Mouse (Mus musculus) heart, postnatal 0 days (tissue): Measurements from ENCODE around the gene Aox2. TPM values are rescaled to one million over a fixed set of nuclear protein-coding genes. Genes with fewer than 3 reads are reported as not detected.
A peak's percentile ranks its signal among the peaks of the same experiment; 100 is the strongest.

Source experiments
- ATAC-seq: fragments of 200-750 bp; cut with Nextera tagmentation; 2 replicates; pipeline ENCODE4 v1.8.0; 2017; ENCODE audit warnings: low read depth, moderate number of reproducible peaks, moderate library complexity; ENCODE audit not compliant: insufficient read depth
- DNase-seq: peaks from one replicate; pipeline ENCODE4 v3.0.0-alpha.2; 2016; ENCODE audit warnings: low spot score
- H3K27ac ChIP-seq: fragments of 300-500 bp; sonication (generic); 2 replicates; pipeline ENCODE4 v1.5.1; 2014; ENCODE audit warnings: low read depth, mild to moderate bottlenecking
- H3K27me3 ChIP-seq: fragments of 300-500 bp; sonication (generic); 2 replicates; pipeline ENCODE4 v1.6.1; 2014; ENCODE audit warnings: low read length, mixed read lengths; ENCODE audit not compliant: control insufficient read depth, insufficient read depth
- H3K36me3 ChIP-seq: fragments of 300-500 bp; sonication (generic); replicated peaks from 2 replicates; pipeline ENCODE4 v1.6.1; 2014; ENCODE audit warnings: low read length, mixed read lengths; ENCODE audit not compliant: control insufficient read depth, insufficient read depth
- H3K4me1 ChIP-seq: fragments of 300-500 bp; sonication (generic); 2 replicates; pipeline ENCODE4 v1.6.1; 2014; ENCODE audit warnings: antibody characterized with exemption; ENCODE audit not compliant: control insufficient read depth, insufficient read depth
- H3K4me2 ChIP-seq: fragments of 300-500 bp; sonication (generic); 2 replicates; pipeline ENCODE4 v1.6.1; 2014; ENCODE audit warnings: low read depth, mild to moderate bottlenecking, low read length, moderate library complexity
- H3K4me3 ChIP-seq: fragments of 300-500 bp; sonication (generic); 2 replicates; pipeline ENCODE4 v1.5.1; 2014; ENCODE audit warnings: low read depth, low read length
- H3K9ac ChIP-seq: fragments of 300-500 bp; sonication (generic); replicated peaks from 2 replicates; pipeline ENCODE4 v1.6.1; 2014; ENCODE audit warnings: low read depth, low read length, mixed read lengths
- H3K9me3 ChIP-seq: fragments of 300-500 bp; sonication (generic); replicated peaks from 2 replicates; pipeline ENCODE4 v1.6.1; 2016; ENCODE audit warnings: low read length; ENCODE audit not compliant: control insufficient read depth
- CTCF ChIP-seq: IDR thresholded peaks from 2 replicates; pipeline ENCODE4 v1.5.1; 2016; ENCODE audit warnings: antibody characterized with exemption, control low read depth, low read depth
- EP300 ChIP-seq: IDR thresholded peaks from 2 replicates; pipeline ENCODE4 v1.6.1; 2016; ENCODE audit warnings: antibody characterized with exemption, low read depth
- WGBS: fragments of 180-500 bp; shearing (Covaris S2); extraction: QIAGEN DNeasy Blood & Tissue Kit; methylation state at CpG from one replicate; pipeline ENCODE4 v1.1.7; 2014; 5-methylcytosine and 5-hydroxymethylcytosine counted together
- polyA plus RNA-seq: library from polyadenylated mRNA; unstranded; fragments of >200 nt; fragmentation: Nextera tagmentation; extraction: Ambion mirVana; gene quantifications from 2 replicates; pipeline ENCODE4 v1.2.1, GENCODE M21; 2015
- total RNA-seq: library from RNA; depleted of rRNA; stranded (reverse); fragments of >200 nt; gene quantifications from 2 replicates; pipeline ENCODE4 v1.2.3, GENCODE M21; 2014; ENCODE audit warnings: low replicate concordance

Gene Aox2
- total and polyA plus RNA-seq, 2 experiments from 2014 or later = 0.08 TPM; not detected in 1

DNA sequence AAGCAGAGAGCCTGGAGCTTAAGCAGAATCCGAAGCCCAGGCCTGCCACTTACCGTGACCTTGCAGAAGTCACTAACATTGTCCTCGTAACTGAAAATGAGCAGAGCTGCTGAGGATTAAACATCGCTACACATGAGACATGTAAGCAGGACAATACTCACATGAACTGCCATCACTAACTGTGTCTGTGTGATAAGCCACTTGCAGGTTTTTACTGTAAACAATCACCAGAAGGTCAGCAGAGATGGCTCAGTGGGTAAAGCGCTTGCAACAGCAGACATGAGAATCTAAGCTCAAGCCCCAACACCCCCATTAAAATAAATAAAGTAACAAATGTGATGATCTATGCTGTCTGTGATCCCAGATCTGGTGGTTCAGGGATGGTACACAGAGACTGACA lies 39.7 kb upstream of the Aox2 start:
- DNase-seq = no peak
- H3K27ac ChIP-seq = no peak overlapping the region
- 61% methylated on average over 5 of the region's 5 CpGs for WGBS
- H3K27me3 ChIP-seq = no peaks in the 10 kb centered on the region
- no peak for ATAC-seq
- H3K4me1 ChIP-seq = no peaks in the 10 kb centered on the region
- TF ChIP-seq CTCF = no peak
- no peak for TF ChIP-seq EP300
- H3K4me3 ChIP-seq = no peak overlapping the region
- H3K9me3 ChIP-seq = no peaks in the 10 kb centered on the region
- no peaks in the 10 kb centered on the region for H3K36me3 ChIP-seq
- H3K9ac ChIP-seq = no peak overlapping the region
- H3K4me2 ChIP-seq = no peak overlapping the region

DNA sequence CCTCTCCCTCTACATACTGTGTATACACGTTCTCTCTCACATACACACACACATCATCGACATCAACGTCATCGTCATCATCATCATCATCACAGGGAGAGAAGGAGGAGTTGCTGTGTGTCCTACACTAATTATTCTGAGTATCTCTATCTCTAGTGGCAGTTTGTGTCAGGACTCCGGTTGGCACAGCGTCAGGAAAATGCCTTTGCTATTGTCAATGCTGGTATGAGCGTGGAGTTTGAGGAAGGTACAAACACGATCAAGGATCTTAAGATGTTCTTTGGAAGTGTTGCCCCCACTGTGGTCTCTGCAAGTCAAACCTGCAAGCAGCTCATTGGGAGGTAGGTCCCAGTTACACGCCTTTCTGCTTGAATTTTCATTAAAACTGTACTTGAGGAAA lies 39.2 kb upstream of the Aox2 start:
- Histone ChIP-seq H3K4me3 (no peak overlapping the region), H3K27me3 (no peaks in the 10 kb centered on the region), H3K4me1 (no peaks in the 10 kb centered on the region), H3K4me2 (no peak overlapping the region), H3K9me3 (no peaks in the 10 kb centered on the region), H3K9ac (no peak overlapping the region), H3K27ac (no peak overlapping the region), H3K36me3 (no peaks in the 10 kb centered on the region)
- no peak for DNase-seq
- TF ChIP-seq EP300 (no peak), CTCF (no peak)
- WGBS = 86% methylated on average over 9 of the region's 9 CpGs
- ATAC-seq = no peak

DNA sequence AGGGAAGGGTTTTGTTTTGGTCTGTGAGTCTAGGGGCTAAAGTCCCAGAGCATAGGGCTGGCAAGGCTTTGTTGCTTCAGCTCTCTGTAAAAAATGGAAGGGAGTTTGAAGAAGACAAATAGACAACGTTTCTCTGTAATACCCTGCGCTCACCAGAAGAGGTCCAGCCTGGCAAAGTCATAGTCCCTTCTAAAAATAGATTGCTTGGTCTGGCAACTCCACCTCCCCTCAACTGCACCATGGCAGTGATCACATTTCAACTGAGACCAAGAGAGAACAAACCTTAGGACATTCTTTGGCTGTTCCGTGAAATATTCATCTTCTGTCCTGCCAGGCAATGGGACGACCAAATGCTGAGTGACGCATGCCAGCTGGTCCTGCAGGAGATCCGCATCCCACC lies 37.8 kb upstream of the Aox2 start:
- H3K4me1 ChIP-seq = no peaks in the 10 kb centered on the region
- ATAC-seq (peak; percentile 51; the same call in 1 of the 2 replicates), DNase-seq (peak; percentile 31)
- H3K4me2 ChIP-seq = no peak overlapping the region
- H3K9ac ChIP-seq = no peak overlapping the region
- TF ChIP-seq EP300 (no peak), CTCF (peak; percentile 29)
- no peak overlapping the region for H3K4me3 ChIP-seq
- WGBS = 57% methylated on average over 6 of the region's 6 CpGs
- no peaks in the 10 kb centered on the region for H3K36me3 ChIP-seq
- H3K27ac ChIP-seq = no peak overlapping the region
- H3K27me3 ChIP-seq = no peaks in the 10 kb centered on the region
- H3K9me3 ChIP-seq = no peaks in the 10 kb centered on the region

DNA sequence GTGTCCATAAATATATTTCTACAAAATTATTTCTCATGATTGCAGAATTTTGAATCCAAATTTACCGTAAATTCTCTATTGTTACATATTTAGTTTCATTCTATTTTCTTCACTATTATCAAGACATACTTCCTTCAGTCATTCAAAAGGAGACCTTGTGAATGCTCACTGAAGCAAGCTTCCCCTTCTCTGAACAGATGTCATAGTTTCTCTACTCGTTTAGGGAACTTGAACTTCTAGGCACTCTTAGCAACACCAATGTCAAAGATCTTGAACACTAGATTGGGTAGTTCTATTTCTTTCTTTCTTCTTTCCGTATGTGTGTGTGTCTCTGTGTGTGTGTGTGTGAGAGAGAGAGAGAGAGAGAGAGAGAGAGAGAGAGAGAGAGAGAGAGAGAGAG lies 33.6 kb upstream of the Aox2 start:
- DNase-seq (no peak), ATAC-seq (no peak)
- H3K36me3 ChIP-seq = no peaks in the 10 kb centered on the region
- no peaks in the 10 kb centered on the region for H3K9me3 ChIP-seq
- 67% methylated on average over 3 of the region's 3 CpGs for WGBS
- H3K4me1 ChIP-seq = no peaks in the 10 kb centered on the region
- no peak overlapping the region for H3K9ac ChIP-seq
- no peak overlapping the region for H3K4me2 ChIP-seq
- no peak overlapping the region for H3K27ac ChIP-seq
- H3K27me3 ChIP-seq = no peaks in the 10 kb centered on the region
- TF ChIP-seq EP300 (no peak), CTCF (no peak)
- no peak overlapping the region for H3K4me3 ChIP-seq

DNA sequence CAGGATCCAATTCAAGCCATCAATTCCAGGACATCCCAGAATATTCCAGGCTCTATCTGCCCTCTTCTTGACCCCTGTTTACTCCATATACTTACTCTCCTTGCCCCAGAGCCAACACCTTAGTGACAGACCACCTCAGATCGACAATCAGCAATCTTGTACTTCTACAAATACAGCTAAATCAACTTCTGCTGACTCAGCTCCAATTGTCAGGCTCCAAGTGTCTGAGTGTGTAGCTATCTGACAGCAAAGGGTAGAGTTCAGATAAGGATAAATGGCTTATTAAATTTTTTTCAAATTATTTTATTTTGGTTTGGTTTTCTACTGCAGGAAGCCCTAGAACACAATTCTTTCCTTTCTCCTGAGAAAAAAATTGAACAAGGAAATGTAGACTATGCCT lies 29.6 kb upstream of the Aox2 start:
- H3K27ac ChIP-seq = no peak overlapping the region
- H3K4me3 ChIP-seq = no peak overlapping the region
- H3K9ac ChIP-seq = no peak overlapping the region
- ATAC-seq (no peak), DNase-seq (no peak)
- no peak overlapping the region for H3K4me2 ChIP-seq
- H3K4me1 ChIP-seq = no peaks in the 10 kb centered on the region
- no peaks in the 10 kb centered on the region for H3K9me3 ChIP-seq
- WGBS = 43% methylated on average over 1 of the region's 1 CpGs
- TF ChIP-seq EP300 = no peak
- no peak for TF ChIP-seq CTCF
- H3K27me3 ChIP-seq = no peaks in the 10 kb centered on the region
- H3K36me3 ChIP-seq = no peaks in the 10 kb centered on the region

DNA sequence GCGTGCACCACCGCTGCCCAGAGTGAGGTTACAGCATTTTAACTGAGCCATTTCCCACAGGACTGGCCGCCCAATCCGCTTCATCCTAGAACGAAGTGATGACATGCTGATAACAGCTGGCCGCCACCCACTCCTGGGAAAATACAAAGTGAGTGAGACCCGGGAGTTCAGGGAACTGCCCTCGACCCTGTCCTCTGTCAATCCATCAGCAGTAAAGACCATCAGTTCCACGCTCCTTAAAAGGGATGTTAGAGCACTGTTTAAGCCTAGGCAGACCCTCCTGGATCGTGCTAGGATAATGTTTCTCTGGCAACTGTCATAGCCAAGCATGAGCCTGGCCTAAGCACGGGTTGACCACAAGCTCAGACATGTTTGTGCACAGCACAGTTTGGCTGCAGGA lies 24.7 kb upstream of the Aox2 start:
- DNase-seq (no peak), ATAC-seq (no peak)
- H3K4me3 ChIP-seq = no peak overlapping the region
- no peak for TF ChIP-seq CTCF
- no peak for TF ChIP-seq EP300
- no peaks in the 10 kb centered on the region for H3K9me3 ChIP-seq
- H3K9ac ChIP-seq = no peak overlapping the region
- no peaks in the 10 kb centered on the region for H3K4me1 ChIP-seq
- H3K27ac ChIP-seq = no peak overlapping the region
- no peaks in the 10 kb centered on the region for H3K27me3 ChIP-seq
- no peak overlapping the region for H3K4me2 ChIP-seq
- 42% methylated on average over 11 of the region's 11 CpGs for WGBS
- no peaks in the 10 kb centered on the region for H3K36me3 ChIP-seq
